Mouse (Mus musculus): ENCODE results near the gene Pabpc1l.

Gene Pabpc1l

DNA sequence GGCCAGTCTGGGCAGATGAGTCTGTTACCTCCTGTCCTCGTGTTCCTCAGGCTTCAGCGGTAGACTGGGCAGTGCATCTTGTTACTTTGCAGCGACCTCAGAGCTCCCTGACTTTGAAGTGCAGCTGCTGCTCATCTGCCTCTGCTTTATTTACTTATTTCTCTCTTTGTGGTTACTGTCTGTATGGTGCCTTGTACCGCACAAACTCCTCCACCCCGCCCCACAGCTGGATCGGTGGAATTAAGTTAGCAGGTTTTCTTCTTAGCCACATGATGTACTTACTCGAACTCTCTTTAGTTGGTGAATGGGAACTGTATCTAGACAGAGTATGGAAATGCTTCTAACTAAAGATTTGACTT lies 59.1 kb downstream of the Pabpc1l start:
- DNase-seq (ENCODE audit: low read depth), result no peak

DNA sequence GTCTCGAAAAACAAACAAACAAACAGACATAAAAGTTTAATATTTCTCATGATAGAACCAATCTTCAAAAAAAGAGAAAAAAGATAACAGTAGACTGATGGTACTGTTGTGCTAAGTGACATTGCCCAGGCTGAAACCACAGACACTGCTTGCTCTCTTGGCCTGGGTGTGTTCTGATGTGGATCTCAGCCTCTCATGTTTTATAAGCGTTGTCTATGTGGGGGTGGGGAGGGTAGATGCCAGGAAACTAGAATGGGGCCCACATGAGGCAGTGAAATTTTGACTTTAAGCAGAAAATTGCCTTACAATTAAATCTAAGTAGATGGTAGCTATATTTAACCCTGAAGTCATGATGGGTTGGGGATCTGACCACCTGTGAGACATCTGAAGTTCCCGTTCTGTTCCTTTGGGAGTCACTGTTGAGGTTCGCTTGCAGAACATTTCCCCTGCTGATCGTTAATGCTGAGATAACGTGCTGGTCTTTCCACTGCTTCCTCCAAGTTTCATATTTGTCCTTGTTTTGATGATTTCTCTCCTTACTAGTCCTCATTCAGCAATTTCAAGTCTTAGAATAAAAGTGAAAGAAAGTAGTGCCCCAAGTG lies 62.3 kb downstream of the Pabpc1l start:
- DNase-seq (ENCODE audit: low read depth), result no peak

DNA sequence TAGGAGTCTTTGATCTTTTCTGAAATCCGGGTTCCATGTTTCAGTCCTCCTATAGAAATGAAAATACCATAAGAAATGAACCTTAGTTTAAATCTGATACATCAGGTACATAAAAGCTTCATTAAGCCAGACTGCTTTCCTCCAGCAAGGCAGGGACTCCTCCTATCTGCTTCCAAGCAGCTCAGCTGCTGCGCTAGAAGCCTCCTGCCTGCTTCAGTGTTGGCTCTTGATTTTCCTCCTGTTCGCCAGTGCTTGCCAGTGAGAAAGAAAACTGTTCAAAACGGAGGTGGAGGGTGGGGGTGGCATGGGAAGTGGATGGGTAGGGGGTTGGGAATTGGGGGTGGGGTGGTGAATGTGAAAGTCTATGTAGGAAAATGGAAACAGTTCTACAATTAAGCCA lies 64.3 kb downstream of the Pabpc1l start:
- no peak for DNase-seq (ENCODE audit: low read depth)

DNA sequence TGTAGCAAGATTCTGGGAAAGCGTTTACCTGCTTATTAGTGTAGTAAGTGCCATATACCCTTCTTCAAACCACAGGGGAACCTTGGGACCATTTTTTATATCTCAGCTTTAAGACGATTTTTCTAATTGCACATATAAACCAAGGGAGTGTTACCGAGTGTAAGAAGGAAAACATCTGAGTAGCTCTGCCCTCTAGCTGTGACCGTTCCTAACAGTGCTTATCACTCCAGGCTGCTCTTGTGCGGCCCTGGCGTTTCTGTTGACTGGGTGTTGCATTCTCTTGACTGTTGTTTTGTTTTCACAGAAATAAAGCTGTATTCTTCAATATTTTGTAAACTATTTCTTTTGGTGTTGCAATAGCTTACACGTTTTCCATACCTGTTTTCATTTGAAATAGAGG lies 68.9 kb downstream of the Pabpc1l start:
- DNase-seq (ENCODE audit: low read depth), result no peak

DNA sequence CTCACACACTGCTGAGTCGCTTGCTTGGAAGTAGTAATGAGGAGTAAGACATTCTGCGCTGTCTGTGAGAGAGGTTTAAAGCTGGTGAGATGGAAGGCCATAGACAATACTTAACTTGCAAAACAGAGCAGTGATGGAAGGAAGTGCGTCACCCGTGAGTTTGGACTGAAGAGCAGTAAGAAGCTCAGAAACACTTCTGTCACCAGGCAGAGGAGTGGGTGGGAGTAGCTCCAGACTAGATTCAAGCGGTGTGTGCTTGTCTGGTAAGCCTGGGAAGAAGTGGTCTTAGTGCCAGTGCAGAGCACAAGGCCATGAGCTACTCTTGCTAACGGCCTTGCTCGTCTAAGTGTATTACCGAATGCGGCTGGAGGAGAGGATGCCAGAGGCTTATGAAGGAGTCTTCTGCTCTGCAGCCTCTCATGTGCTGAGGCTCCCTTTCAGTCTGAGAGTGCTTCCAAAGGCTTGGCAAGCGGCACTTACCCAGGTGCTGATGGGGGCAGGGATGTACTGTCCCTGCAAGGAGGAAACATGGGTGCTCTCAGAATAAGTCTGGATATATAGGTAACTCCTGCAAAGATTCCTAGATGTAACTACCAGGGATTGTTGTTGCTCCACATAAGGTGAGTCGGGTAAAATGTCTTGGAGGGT lies 73.5 kb downstream of the Pabpc1l start:
- DNase-seq (ENCODE audit: low read depth), result no peak

Data from fibroblast of lung, adult 2 months (primary cell).